Mouse (Mus musculus): ENCODE results near the gene Slc6a6.

GRCm38 (mm10) chr6:91691576-91691975, 7.7 kb downstream of the Slc6a6 start:
- TF ChIP-seq CTCF (IDR thresholded peaks at IDR 0.05; ENCODE audit: borderline replicate concordance, extremely low read depth, insufficient read depth, insufficient read length) (no peak), POLR2A (IDR thresholded peaks at IDR 0.05; ENCODE audit: borderline replicate concordance, extremely low read depth, insufficient read depth, insufficient read length, poor library complexity, severe bottlenecking) (no peak)

All from brain, embryonic 14.5 days (tissue).